11 mouse cellular contexts compared by ENCODE assay signal in the genomic region with DNA sequence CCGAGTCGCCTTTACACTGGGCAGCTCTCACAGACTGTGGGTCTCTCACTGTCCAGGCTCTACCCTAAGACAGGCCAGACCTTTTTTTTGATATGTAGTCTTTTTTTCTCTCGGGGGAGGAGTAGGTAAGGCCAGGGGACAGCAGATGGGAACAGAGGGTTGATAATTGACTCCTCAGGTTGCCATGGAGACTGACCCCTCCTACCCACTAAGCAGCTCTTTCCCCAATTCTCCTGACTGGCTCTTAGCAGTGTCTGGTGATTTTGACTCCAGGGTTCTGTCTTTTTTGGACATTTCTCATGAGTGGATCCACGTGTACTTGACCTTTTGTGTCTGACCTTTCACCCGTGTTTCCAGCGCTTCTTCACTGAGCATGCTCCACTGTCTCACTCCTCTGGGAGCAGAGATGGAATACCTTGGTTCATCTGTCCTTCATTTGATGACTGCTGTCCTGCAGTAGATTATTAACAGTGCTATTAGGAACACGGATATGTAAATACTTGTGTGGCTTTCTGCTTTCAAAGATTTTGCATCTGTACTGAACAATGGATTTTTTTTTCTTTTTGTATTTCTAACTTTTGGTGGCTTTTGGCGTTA. TPM values are rescaled to one million over a fixed set of nuclear protein-coding genes. Genes with fewer than 3 reads are reported as not detected.
A peak's percentile ranks its signal among the peaks of the same experiment; 100 is the strongest.
DNase-seq lines count a peak whose midpoint lies in the region; ATAC-seq lines count a peak whose summit lies in the region.
"Had no signal": no experiment of that assay in that cellular context is flagged by ENCODE, and none has a peak within 500 bp of the region (broad histone marks: within the 10 kb centered on the region; RNA-seq: fewer than 3 reads in every experiment).

No protein-coding gene starts in this region.

- H3K4me2 ChIP-seq in hindbrain, embryonic 14.5 days (replicated peaks), result no peak overlapping the region
- peak overlapping the region; percentile 52 for H3K4me2 ChIP-seq in liver, embryonic 12.5 days
- H3K4me2 ChIP-seq: embryonic facial prominence, embryonic 12.5 days; limb, embryonic 15.5 days had no signal

- H3K4me3 ChIP-seq in hindbrain, embryonic 14.5 days (replicated peaks; ENCODE audit: low read length), result no peak overlapping the region
- H3K4me3 ChIP-seq in liver, embryonic 12.5 days, result no peak overlapping the region
- H3K4me3 ChIP-seq: embryonic facial prominence, embryonic 12.5 days; limb, embryonic 15.5 days had no signal

- H3K36me3 ChIP-seq in hindbrain, embryonic 14.5 days (replicated peaks; ENCODE audit: control insufficient read depth, insufficient read depth), result peaks cover 4% of the 10 kb centered on the region; the same call in 1 of the 2 replicates
- peaks cover 20% of the 10 kb centered on the region; the same call in 1 of the 2 replicates for H3K36me3 ChIP-seq in liver, embryonic 12.5 days
- H3K36me3 ChIP-seq: embryonic facial prominence, embryonic 12.5 days had no signal

- H3K27me3 ChIP-seq in hindbrain, embryonic 14.5 days (ENCODE audit: control insufficient read depth, insufficient read depth, low read length), result no peaks in the 10 kb centered on the region
- no peaks in the 10 kb centered on the region for H3K27me3 ChIP-seq in liver, embryonic 12.5 days (replicated peaks)
- H3K27me3 ChIP-seq: embryonic facial prominence, embryonic 12.5 days; limb, embryonic 15.5 days had no signal

- 40% methylated on average over 8 of the region's 8 CpGs for WGBS in hindbrain, embryonic 14.5 days
- 50% methylated on average over 8 of the region's 8 CpGs for WGBS in liver, embryonic 12.5 days (ENCODE audit: insufficient replicate concordance)

- peak; percentile 35 for DNase-seq in adrenal gland, postnatal 10 days
- no peak for DNase-seq in adrenal gland, adult 18-20 months (ENCODE audit: low spot score in 2 of 2)
- DNase-seq in MN1 (ENCODE audit: low spot score), result peak; percentile 46
- peak; percentile 33 for DNase-seq in hindbrain, embryonic 14.5 days (ENCODE audit: low spot score)
- DNase-seq in right cerebral cortex, postnatal 25 days, result no peak
- DNase-seq in heart, postnatal 25 days (ENCODE audit: low spot score), result no peak
- DNase-seq in left cerebral cortex, postnatal 36 days (ENCODE audit: low spot score in 2 of 2), result no peak
- DNase-seq: thymus, adult 2 months had no signal

- intact Hi-C loops in heart, postnatal 25 days (cut with DNase I), result no loop called here
- intact Hi-C loops in left cerebral cortex, postnatal 36 days (cut with DNase I), result no loop called here

- no peak overlapping the region for H3K9ac ChIP-seq in hindbrain, embryonic 14.5 days
- no peak overlapping the region for H3K9ac ChIP-seq in liver, embryonic 12.5 days
- H3K9ac ChIP-seq: embryonic facial prominence, embryonic 12.5 days; limb, embryonic 15.5 days had no signal

- ATAC-seq in hindbrain, embryonic 14.5 days (ENCODE audit: low FRiP score), result no peak
- ATAC-seq in liver, embryonic 12.5 days, result peak; percentile 57

- no peaks in the 10 kb centered on the region for H3K4me1 ChIP-seq in hindbrain, embryonic 14.5 days (replicated peaks; ENCODE audit: control insufficient read depth, insufficient read depth, low read length)
- H3K4me1 ChIP-seq in liver, embryonic 12.5 days, result peaks cover 22% of the 10 kb centered on the region
- H3K4me1 ChIP-seq: embryonic facial prominence, embryonic 12.5 days; limb, embryonic 15.5 days had no signal

- H3K9me3 ChIP-seq in hindbrain, embryonic 14.5 days (ENCODE audit: control insufficient read depth, low read length), result no peaks in the 10 kb centered on the region
- H3K9me3 ChIP-seq in liver, embryonic 12.5 days (replicated peaks), result no peaks in the 10 kb centered on the region
- H3K9me3 ChIP-seq: embryonic facial prominence, embryonic 12.5 days; limb, embryonic 15.5 days had no signal

- H3K27ac ChIP-seq in hindbrain, embryonic 14.5 days, result no peak overlapping the region
- H3K27ac ChIP-seq in liver, embryonic 12.5 days, result peak overlapping the region; percentile 45
- H3K27ac ChIP-seq: embryonic facial prominence, embryonic 12.5 days; limb, embryonic 15.5 days had no signal

RNA-seq across cellular contexts. Expression of a gene that starts 20.0 kb away (rescaled TPM):
- total RNA-seq in adrenal gland, postnatal 10 days (2021), result 10 to 100 TPM; 55.2 to 62.9 TPM
- total RNA-seq in adrenal gland, adult 18-20 months (2021), result 10 to 100 TPM; 90.0 to 92.7 TPM
- 38.6 and 40.1 TPM in 2 replicates for polyA plus RNA-seq in hindbrain, embryonic 14.5 days (2014; fragmentation: Nextera tagmentation; extraction: Ambion mirVana)
- 18.5 and 20.1 TPM in 2 replicates for polyA plus RNA-seq in liver, embryonic 12.5 days (2016; fragmentation: Nextera tagmentation; extraction: Ambion mirVana)
- 10 to 100 TPM; 93.3 to 97.2 TPM for total RNA-seq in heart, postnatal 25 days (2021)
- 10 to 100 TPM; 24.4 to 25.7 TPM for total RNA-seq in left cerebral cortex, postnatal 36 days (2021)

RNA-seq across cellular contexts. Expression of a gene that starts 34.2 kb away (rescaled TPM):
- 10 to 100 TPM; 13.2 to 23.4 TPM for total RNA-seq in adrenal gland, postnatal 10 days (2021)
- 10 to 100 TPM; 34.8 to 50.8 TPM for total RNA-seq in adrenal gland, adult 18-20 months (2021)
- 9.3 and 10.8 TPM in 2 replicates for polyA plus RNA-seq in hindbrain, embryonic 14.5 days (2014; fragmentation: Nextera tagmentation; extraction: Ambion mirVana)
- 1.6 and 2.5 TPM in 2 replicates for polyA plus RNA-seq in liver, embryonic 12.5 days (2016; fragmentation: Nextera tagmentation; extraction: Ambion mirVana)
- total RNA-seq in heart, postnatal 25 days (2021), result 1 to 10 TPM; 4.6 to 7.8 TPM
- total RNA-seq in left cerebral cortex, postnatal 36 days (2021), result 10 to 100 TPM; 34.8 to 36.4 TPM

RNA-seq across cellular contexts. Expression of a gene that starts 37.5 kb away (rescaled TPM):
- total RNA-seq in adrenal gland, postnatal 10 days (2021), result 10 to 100 TPM; 13.2 to 13.9 TPM
- total RNA-seq in adrenal gland, adult 18-20 months (2021), result 10 to 100 TPM; 11.4 to 13.4 TPM
- polyA plus RNA-seq in hindbrain, embryonic 14.5 days (2014; fragmentation: Nextera tagmentation; extraction: Ambion mirVana), result 21.2 and 26.6 TPM in 2 replicates
- 7.4 and 7.7 TPM in 2 replicates for polyA plus RNA-seq in liver, embryonic 12.5 days (2016; fragmentation: Nextera tagmentation; extraction: Ambion mirVana)
- 1 to 10 TPM; 7.8 to 8.8 TPM for total RNA-seq in heart, postnatal 25 days (2021)
- 10 to 100 TPM; 24.2 to 24.7 TPM for total RNA-seq in left cerebral cortex, postnatal 36 days (2021)

RNA-seq across cellular contexts. Expression of a gene that starts 54.3 kb away (rescaled TPM):
- 1 to 10 TPM; 1.3 to 9.6 TPM for total RNA-seq in adrenal gland, postnatal 10 days (2021)
- total RNA-seq in adrenal gland, adult 18-20 months (2021), result 1 to 10 TPM; 2.1 to 4.8 TPM
- not detected in 2 replicates for polyA plus RNA-seq in hindbrain, embryonic 14.5 days (2014; fragmentation: Nextera tagmentation; extraction: Ambion mirVana)
- 0.06 TPM in 1 of 2 replicates, not detected in the other for polyA plus RNA-seq in liver, embryonic 12.5 days (2016; fragmentation: Nextera tagmentation; extraction: Ambion mirVana)
- not detected for total RNA-seq in heart, postnatal 25 days (2021)
- total RNA-seq in left cerebral cortex, postnatal 36 days (2021), result not detected

Comparison
In these comparisons a context has a peak if more than half of its experiments do, and no peak if none do; other contexts are left out.
1. DNase-seq: peak in adrenal gland, postnatal 10 days (single experiment), MN1 (single experiment) and hindbrain, embryonic 14.5 days (single experiment); none in adrenal gland, adult 18-20 months (0 of 2), right cerebral cortex, postnatal 25 days (single experiment), heart, postnatal 25 days (single experiment) and left cerebral cortex, postnatal 36 days (0 of 2).